Mouse (Mus musculus): ENCODE data around the gene Gm7579. TPM values are rescaled to one million over a fixed set of nuclear protein-coding genes. Genes with fewer than 3 reads are reported as not detected.

Gene Gm7579
- polyA plus RNA-seq (2017; shearing (Covaris generic)), result not detected

GRCm38 (mm10) chr7:142211559-142211958 is at the start of gene Gm7579:
TSS of gene Gm7579 (plus strand) at chr7:142211859.

GRCm38 (mm10) chr7:142165639-142166038 is 46.0 kb upstream of the Gm7579 start, which contains the start of gene Gm4553:
TSS of gene Gm4553 (minus strand) at chr7:142165739.

GRCm38 (mm10) chr7:142175905-142176304 is 35.8 kb upstream of the Gm7579 start, which contains the start of gene Krtap5-2:
TSS of gene Krtap5-2 (minus strand) at chr7:142176005.

GRCm38 (mm10) chr7:142190289-142190688 is 21.4 kb upstream of the Gm7579 start, which contains the start of gene Gm10153:
TSS of gene Gm10153 (minus strand) at chr7:142190389.

GRCm38 (mm10) chr7:142201064-142201463 is 10.6 kb upstream of the Gm7579 start, which contains the start of gene Krtap5-3:
TSS of gene Krtap5-3 (plus strand) at chr7:142201364.

GRCm38 (mm10) chr7:142229871-142230270 is 18.2 kb downstream of the Gm7579 start, which contains the start of gene Krtap5-5:
TSS of gene Krtap5-5 (minus strand) at chr7:142229971.

GRCm38 (mm10) chr7:142240978-142241377 is 29.3 kb downstream of the Gm7579 start, which contains the start of gene Gm40460:
TSS of gene Gm40460 (minus strand) at chr7:142241078.

GRCm38 (mm10) chr7:142258254-142258653 is 46.6 kb downstream of the Gm7579 start, which contains the start of gene Gm2431:
TSS of gene Gm2431 (minus strand) at chr7:142258354.

Other genes with a start within 250 kb of the Gm7579 start
- gene Mob2, start 150.8 kb upstream of the Gm7579 start, polyA plus RNA-seq (2017; shearing (Covaris generic)), result 10 to 100 TPM; 68.2 to 68.5 TPM
- gene Dusp8, start 116.0 kb upstream of the Gm7579 start, polyA plus RNA-seq (2017; shearing (Covaris generic)), result 1 to 10 TPM in 1 of 2 experiments, under 1 TPM in 1; 0.05 to 1.3 TPM
- under 1 TPM in 1 of 2 experiments, not detected in 1; 0.95 TPM for gene Gm45618, start 91.1 kb upstream of the Gm7579 start, polyA plus RNA-seq (2017; shearing (Covaris generic))
- gene Gm39115, start 75.8 kb upstream of the Gm7579 start, polyA plus RNA-seq (2017; shearing (Covaris generic)), result not detected
- gene Gm45337, start 67.3 kb upstream of the Gm7579 start, polyA plus RNA-seq (2017; shearing (Covaris generic)), result not detected
- not detected for gene Gm29735, start 54.7 kb upstream of the Gm7579 start, polyA plus RNA-seq (2017; shearing (Covaris generic))
- not detected for gene Gm4553, start 46.1 kb upstream of the Gm7579 start, polyA plus RNA-seq (2017; shearing (Covaris generic))
- gene Krtap5-2, start 35.9 kb upstream of the Gm7579 start, polyA plus RNA-seq (2017; shearing (Covaris generic)), result not detected
- not detected for gene Gm10153, start 21.5 kb upstream of the Gm7579 start, polyA plus RNA-seq (2017; shearing (Covaris generic))
- not detected for gene Krtap5-3, start 10.5 kb upstream of the Gm7579 start, polyA plus RNA-seq (2017; shearing (Covaris generic))
- gene Krtap5-5, start 18.1 kb downstream of the Gm7579 start, polyA plus RNA-seq (2017; shearing (Covaris generic)), result not detected
- not detected for gene Gm40460, start 29.2 kb downstream of the Gm7579 start, polyA plus RNA-seq (2017; shearing (Covaris generic))
- 1 to 10 TPM in 1 of 2 experiments, not detected in 1; 2.0 TPM for gene Gm2431, start 46.5 kb downstream of the Gm7579 start, polyA plus RNA-seq (2017; shearing (Covaris generic))
- gene Gm4559, start 62.5 kb downstream of the Gm7579 start, polyA plus RNA-seq (2017; shearing (Covaris generic)), result not detected
- not detected for gene Krtap5-1, start 85.3 kb downstream of the Gm7579 start, polyA plus RNA-seq (2017; shearing (Covaris generic))
- gene Krtap5-4, start 91.7 kb downstream of the Gm7579 start, polyA plus RNA-seq (2017; shearing (Covaris generic)), result under 1 TPM in 1 of 2 experiments, not detected in 1; 0.17 TPM
- 10 to 100 TPM in 1 of 2 experiments, 1 to 10 TPM in 1; 3.2 to 41.0 TPM for gene Ifitm10, start 161.9 kb downstream of the Gm7579 start, polyA plus RNA-seq (2017; shearing (Covaris generic))
- gene Gm49369, start 170.8 kb downstream of the Gm7579 start, polyA plus RNA-seq (2017; shearing (Covaris generic)), result 1 to 10 TPM; 2.4 to 9.3 TPM
- gene Ctsd, start 176.2 kb downstream of the Gm7579 start, polyA plus RNA-seq (2017; shearing (Covaris generic)), result 100 to 1,000 TPM; 384 to 590 TPM
- not detected for gene Syt8, start 223.0 kb downstream of the Gm7579 start, polyA plus RNA-seq (2017; shearing (Covaris generic))
- gene Tnni2, start 229.9 kb downstream of the Gm7579 start, polyA plus RNA-seq (2017; shearing (Covaris generic)), result not detected
- gene Lsp1, start 248.9 kb downstream of the Gm7579 start, polyA plus RNA-seq (2017; shearing (Covaris generic)), result 1,000 to 10,000 TPM in 1 of 2 experiments, 100 to 1,000 TPM in 1; 956 to 1,169 TPM

Measured in inflammation-experienced regulatory T-cells (primary cell).